In genomic region chr12:73402851-73403665, GRCm38 (mm10) we compare ENCODE assay signal across 15 mouse cellular contexts.
DNase-seq lines count a peak whose midpoint lies in the region; ATAC-seq and TF ChIP-seq lines count a peak whose summit lies in the region.
"Had no signal": no experiment of that assay in that cellular context is flagged by ENCODE, and none has a peak within 500 bp of the region (broad histone marks: within the 10 kb centered on the region; RNA-seq: fewer than 3 reads in every experiment).

No protein-coding gene starts in this region.

- H3K36me3 ChIP-seq in intestine, embryonic 15.5 days = no peaks in the 10 kb centered on the region
- no peaks in the 10 kb centered on the region for H3K36me3 ChIP-seq in intestine, postnatal 0 days (ENCODE audit: control insufficient read depth, insufficient read depth)
- H3K36me3 ChIP-seq in heart, embryonic 11.5 days (ENCODE audit: control insufficient read depth, insufficient read depth, low read length) = no peaks in the 10 kb centered on the region
- no peaks in the 10 kb centered on the region for H3K36me3 ChIP-seq in limb, embryonic 10.5 days
- H3K36me3 ChIP-seq: hindbrain, embryonic 12.5 days; stomach, embryonic 15.5 days had no signal

- H3K4me3 ChIP-seq in intestine, embryonic 15.5 days (replicated peaks) = no peak overlapping the region
- H3K4me3 ChIP-seq in intestine, postnatal 0 days (ENCODE audit: low read depth, low read length) = no peak overlapping the region
- no peak overlapping the region for H3K4me3 ChIP-seq in heart, embryonic 11.5 days (ENCODE audit: low read depth, low read length)
- H3K4me3 ChIP-seq in limb, embryonic 10.5 days = no peak overlapping the region
- H3K4me3 ChIP-seq: erythroblast, embryonic 14.5 days; hindbrain, embryonic 12.5 days; stomach, embryonic 15.5 days had no signal

- TF ChIP-seq CTCF in intestine, postnatal 0 days (IDR thresholded peaks at IDR 0.05; ENCODE audit: low read depth) = no peak

- peaks cover 8% of the 10 kb centered on the region; the same call in 1 of the 2 replicates for H3K4me1 ChIP-seq in intestine, embryonic 15.5 days (replicated peaks)
- no peaks in the 10 kb centered on the region; the same call in 1 of the 2 replicates for H3K4me1 ChIP-seq in intestine, postnatal 0 days (replicated peaks; ENCODE audit: control insufficient read depth, insufficient read depth, low read length)
- peaks cover 32% of the 10 kb centered on the region for H3K4me1 ChIP-seq in heart, embryonic 11.5 days (ENCODE audit: control insufficient read depth, insufficient read depth, low read length)
- H3K4me1 ChIP-seq in limb, embryonic 10.5 days = peaks cover 62% of the 10 kb centered on the region

- H3K9ac ChIP-seq in intestine, embryonic 15.5 days = no peak overlapping the region
- H3K9ac ChIP-seq in intestine, postnatal 0 days (ENCODE audit: low read depth, low read length) = no peak overlapping the region
- H3K9ac ChIP-seq in heart, embryonic 11.5 days (ENCODE audit: low read depth, low read length) = 0 out of 2 replicates have a peak overlapping the region, but pooled peaks have one; percentile 39
- H3K9ac ChIP-seq: hindbrain, embryonic 12.5 days; liver, postnatal 0 days; stomach, embryonic 15.5 days had no signal

- WGBS in intestine, embryonic 15.5 days = 80% methylated on average over 11 of the region's 11 CpGs
- WGBS in intestine, postnatal 0 days = 74% methylated on average over 11 of the region's 11 CpGs
- WGBS in heart, embryonic 11.5 days (ENCODE audit: insufficient replicate concordance) = 44% methylated on average over 11 of the region's 11 CpGs
- 79% methylated on average over 11 of the region's 11 CpGs for WGBS in limb, embryonic 10.5 days

- no peak overlapping the region for H3K27ac ChIP-seq in intestine, embryonic 15.5 days
- no peak overlapping the region for H3K27ac ChIP-seq in intestine, postnatal 0 days (ENCODE audit: low read depth, low read length)
- peak overlapping the region; percentile 90 for H3K27ac ChIP-seq in heart, embryonic 11.5 days (ENCODE audit: low read depth, low read length)
- H3K27ac ChIP-seq in limb, embryonic 10.5 days = peak overlapping the region; percentile 26; the same call in 1 of the 2 replicates
- H3K27ac ChIP-seq: hindbrain, embryonic 12.5 days; stomach, embryonic 15.5 days had no signal

- H3K9me3 ChIP-seq in intestine, embryonic 15.5 days = no peaks in the 10 kb centered on the region
- no peaks in the 10 kb centered on the region for H3K9me3 ChIP-seq in intestine, postnatal 0 days (ENCODE audit: control insufficient read depth)
- no peaks in the 10 kb centered on the region for H3K9me3 ChIP-seq in heart, embryonic 11.5 days (replicated peaks; ENCODE audit: control insufficient read depth, low read length)
- H3K9me3 ChIP-seq in limb, embryonic 10.5 days (replicated peaks) = no peaks in the 10 kb centered on the region
- H3K9me3 ChIP-seq: hindbrain, embryonic 12.5 days; stomach, embryonic 15.5 days had no signal

- no peaks in the 10 kb centered on the region for H3K27me3 ChIP-seq in intestine, embryonic 15.5 days (replicated peaks)
- no peaks in the 10 kb centered on the region for H3K27me3 ChIP-seq in intestine, postnatal 0 days (replicated peaks; ENCODE audit: control insufficient read depth, insufficient read depth, low read length)
- H3K27me3 ChIP-seq in heart, embryonic 11.5 days (ENCODE audit: control insufficient read depth, insufficient read depth, low read length) = no peaks in the 10 kb centered on the region
- H3K27me3 ChIP-seq in limb, embryonic 10.5 days (ENCODE audit: low read depth, poor library complexity, severe bottlenecking) = peaks cover 5% of the 10 kb centered on the region; the same call in 1 of the 2 replicates
- H3K27me3 ChIP-seq: hindbrain, embryonic 12.5 days; stomach, embryonic 15.5 days had no signal

- peak; percentile 45; the same call in 1 of the 2 replicates for ATAC-seq in intestine, embryonic 15.5 days
- no peak for ATAC-seq in intestine, postnatal 0 days
- ATAC-seq in heart, embryonic 11.5 days (replicated peaks; ENCODE audit: insufficient number of reproducible peaks, low FRiP score, low TSS enrichment) = peak; percentile 20; the same call in 1 of the 2 replicates
- ATAC-seq: liver, postnatal 0 days had no signal

- no peak overlapping the region for H3K4me2 ChIP-seq in intestine, embryonic 15.5 days (replicated peaks)
- no peak overlapping the region for H3K4me2 ChIP-seq in intestine, postnatal 0 days (replicated peaks; ENCODE audit: low read depth)
- H3K4me2 ChIP-seq in heart, embryonic 11.5 days = peak overlapping the region; percentile 6; the same call in 1 of the 2 replicates
- H3K4me2 ChIP-seq: hindbrain, embryonic 12.5 days; stomach, embryonic 15.5 days had no signal

- peak; percentile 76 for DNase-seq in gastrocnemius, adult 18-20 months (ENCODE audit: low spot score)
- DNase-seq in limb, embryonic 10.5 days (ENCODE audit: low spot score) = no peak
- no peak for DNase-seq in spleen, postnatal 10 days (ENCODE audit: low spot score in 2 of 2)
- DNase-seq in urinary bladder, postnatal 14 days (ENCODE audit: low spot score) = no peak
- DNase-seq in adrenal gland, adult 2 months = no peak
- DNase-seq: cerebellum, adult 11-12 months; kidney, adult 18-20 months; liver, postnatal 0 days; right cerebral cortex, postnatal 4 days had no signal

Comparison
In these comparisons a context has a peak if more than half of its experiments do, and no peak if none do; other contexts are left out.
1. H3K27ac ChIP-seq: peak in heart, embryonic 11.5 days (single experiment) and limb, embryonic 10.5 days (single experiment); none in intestine, embryonic 15.5 days (single experiment) and intestine, postnatal 0 days (single experiment).